ENCODE assay signal across 8 mouse cellular contexts in genomic region chr14:31216846-31217245, GRCm38 (mm10). TPM values are rescaled to one million over a fixed set of nuclear protein-coding genes. Genes with fewer than 3 reads are reported as not detected.
DNase-seq lines count a peak whose midpoint lies in the region; ATAC-seq lines count a peak whose summit lies in the region.

Nisch (minus strand) TSS chr14:31216946.

- no peaks in the 10 kb centered on the region for H3K9me3 ChIP-seq in lung, embryonic 16.5 days (ENCODE audit: control insufficient read depth, low read length)
- H3K9me3 ChIP-seq in embryonic facial prominence, embryonic 13.5 days, result no peaks in the 10 kb centered on the region
- no peaks in the 10 kb centered on the region for H3K9me3 ChIP-seq in heart, embryonic 15.5 days (replicated peaks)
- H3K9me3 ChIP-seq in neural tube, embryonic 13.5 days, result no peaks in the 10 kb centered on the region

- H3K4me3 ChIP-seq in lung, embryonic 16.5 days (ENCODE audit: low read length), result peak within 1 kb of the TSS; percentile 36
- H3K4me3 ChIP-seq in embryonic facial prominence, embryonic 13.5 days, result no peak within 1 kb of the TSS
- H3K4me3 ChIP-seq in heart, embryonic 15.5 days, result peak within 1 kb of the TSS; percentile 16; the same call in 1 of the 2 replicates
- peak within 1 kb of the TSS; percentile 5; the same call in 1 of the 2 replicates for H3K4me3 ChIP-seq in neural tube, embryonic 13.5 days

- intact Hi-C loops in left cerebral cortex, postnatal 36 days (cut with DNase I), result no loop called here

- no peaks in the 10 kb centered on the region for H3K36me3 ChIP-seq in lung, embryonic 16.5 days (ENCODE audit: control insufficient read depth, insufficient read depth, low read length)
- no peaks in the 10 kb centered on the region for H3K36me3 ChIP-seq in embryonic facial prominence, embryonic 13.5 days
- peaks cover under 1% of the 10 kb centered on the region; the same call in 1 of the 2 replicates for H3K36me3 ChIP-seq in heart, embryonic 15.5 days
- no peaks in the 10 kb centered on the region for H3K36me3 ChIP-seq in neural tube, embryonic 13.5 days

- no peaks in the 10 kb centered on the region for H3K27me3 ChIP-seq in lung, embryonic 16.5 days (ENCODE audit: control insufficient read depth, insufficient read depth, low read depth, low read length)
- H3K27me3 ChIP-seq in embryonic facial prominence, embryonic 13.5 days, result no peaks in the 10 kb centered on the region
- no peaks in the 10 kb centered on the region for H3K27me3 ChIP-seq in heart, embryonic 15.5 days
- no peaks in the 10 kb centered on the region for H3K27me3 ChIP-seq in neural tube, embryonic 13.5 days

- no peak for DNase-seq in lung, postnatal 10 days
- DNase-seq in left cerebral cortex, postnatal 36 days (ENCODE audit: low spot score in 2 of 2), result no peak
- DNase-seq in spleen, postnatal 36 days (ENCODE audit: low spot score in 2 of 2), result no peak
- no peak for DNase-seq in thymus, postnatal 25 days

- peak within 1 kb of the TSS; percentile 48 for H3K4me2 ChIP-seq in lung, embryonic 16.5 days (ENCODE audit: low read depth, low read length)
- peak within 1 kb of the TSS; percentile 33 for H3K4me2 ChIP-seq in embryonic facial prominence, embryonic 13.5 days
- H3K4me2 ChIP-seq in heart, embryonic 15.5 days, result peak within 1 kb of the TSS; percentile 48
- peak within 1 kb of the TSS; percentile 34 for H3K4me2 ChIP-seq in neural tube, embryonic 13.5 days

- peaks cover 21% of the 10 kb centered on the region for H3K4me1 ChIP-seq in lung, embryonic 16.5 days (replicated peaks; ENCODE audit: control insufficient read depth, insufficient read depth, low read length)
- H3K4me1 ChIP-seq in embryonic facial prominence, embryonic 13.5 days, result peaks cover 27% of the 10 kb centered on the region
- H3K4me1 ChIP-seq in heart, embryonic 15.5 days (replicated peaks), result peaks cover 52% of the 10 kb centered on the region
- peaks cover 14% of the 10 kb centered on the region for H3K4me1 ChIP-seq in neural tube, embryonic 13.5 days (replicated peaks)

- 63% methylated on average over 2 of the region's 2 CpGs for WGBS in lung, embryonic 16.5 days
- WGBS in embryonic facial prominence, embryonic 13.5 days, result 76% methylated on average over 2 of the region's 2 CpGs
- 69% methylated on average over 2 of the region's 2 CpGs for WGBS in heart, embryonic 15.5 days
- 54% methylated on average over 2 of the region's 2 CpGs for WGBS in neural tube, embryonic 13.5 days

- peak within 1 kb of the TSS; percentile 51 for H3K27ac ChIP-seq in lung, embryonic 16.5 days (ENCODE audit: low read length)
- H3K27ac ChIP-seq in embryonic facial prominence, embryonic 13.5 days, result peak within 1 kb of the TSS; percentile 66
- 0 out of 2 replicates have a peak within 1 kb of the TSS, but pooled peaks have one; percentile 7 for H3K27ac ChIP-seq in heart, embryonic 15.5 days
- H3K27ac ChIP-seq in neural tube, embryonic 13.5 days (replicated peaks), result peak within 1 kb of the TSS; percentile 43

- peak within 1 kb of the TSS; percentile 45 for H3K9ac ChIP-seq in lung, embryonic 16.5 days (ENCODE audit: low read length)
- peak within 1 kb of the TSS; percentile 60 for H3K9ac ChIP-seq in embryonic facial prominence, embryonic 13.5 days
- H3K9ac ChIP-seq in heart, embryonic 15.5 days, result peak within 1 kb of the TSS; percentile 40
- H3K9ac ChIP-seq in neural tube, embryonic 13.5 days, result peak within 1 kb of the TSS; percentile 55

- ATAC-seq in lung, embryonic 16.5 days (ENCODE audit: low read depth), result no peak
- no peak for ATAC-seq in embryonic facial prominence, embryonic 13.5 days (ENCODE audit: insufficient number of reproducible peaks, insufficient read depth, low FRiP score, low TSS enrichment, low read depth)
- no peak for ATAC-seq in heart, embryonic 15.5 days (replicated peaks; ENCODE audit: insufficient number of reproducible peaks, insufficient read depth, low FRiP score, low read depth)
- no peak for ATAC-seq in neural tube, embryonic 13.5 days (ENCODE audit: low read depth)

RNA-seq across cellular contexts. Expression of gene Nisch, which starts in this region (rescaled TPM):
- polyA plus RNA-seq in lung, embryonic 16.5 days (2015; fragmentation: Nextera tagmentation; extraction: Ambion mirVana), result 377 and 397 TPM in 2 replicates
- polyA plus RNA-seq in embryonic facial prominence, embryonic 13.5 days (2015; fragmentation: Nextera tagmentation; extraction: Ambion mirVana), result 415 and 428 TPM in 2 replicates
- polyA plus RNA-seq in heart, embryonic 15.5 days (2015; fragmentation: Nextera tagmentation; extraction: Ambion mirVana), result 287 and 381 TPM in 2 replicates
- total RNA-seq in left cerebral cortex, postnatal 36 days (2021), result 100 to 1,000 TPM; 373 to 412 TPM
- polyA plus RNA-seq in neural tube, embryonic 13.5 days (2015; fragmentation: Nextera tagmentation; extraction: Ambion mirVana), result 329 and 336 TPM in 2 replicates

Comparison
In these comparisons a context has a peak if more than half of its experiments do, and no peak if none do; other contexts are left out.
1. H3K27ac ChIP-seq: peak in every context shown above with its lines; median percentile 66 in embryonic facial prominence, embryonic 13.5 days; 51 in lung, embryonic 16.5 days; 43 in neural tube, embryonic 13.5 days; 7 in heart, embryonic 15.5 days.